Mouse (Mus musculus): ENCODE data around the gene Brd3os.

DNA sequence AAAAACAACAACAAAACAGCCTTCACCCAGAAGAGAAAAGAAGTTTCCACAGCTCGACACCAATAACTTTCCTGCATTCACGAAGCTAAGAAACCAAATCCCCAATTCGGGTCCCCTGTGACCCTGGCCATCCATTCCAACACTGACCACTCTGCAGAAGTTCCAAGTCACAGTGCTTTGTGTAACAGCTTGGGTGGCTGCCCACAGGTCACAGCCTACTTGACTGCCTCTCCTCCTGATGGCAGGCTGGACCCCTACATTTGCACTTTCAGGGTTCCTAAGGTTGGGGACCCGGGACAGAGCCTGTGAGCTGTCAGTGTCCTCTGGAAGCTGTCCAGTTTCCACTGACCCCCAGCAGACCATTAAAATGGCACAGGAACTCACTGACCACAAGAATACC lies 20.8 kb downstream of the Brd3os start:
- no peak for TF ChIP-seq TAL1 (conservative IDR thresholded peaks at IDR 0.05; ENCODE audit: low read depth, low read length)
- TF ChIP-seq CTCF (IDR thresholded peaks at IDR 0.05; ENCODE audit: low read depth, low read length), result no peak
- no peak for TF ChIP-seq GATA1 (IDR thresholded peaks at IDR 0.05; ENCODE audit: borderline replicate concordance, low read length)

Measured in G1E (cell line).